ENCODE assay signal across 13 mouse cellular contexts in genomic region chr2:6540092-6540491, GRCm38 (mm10).
A peak's percentile ranks its signal among the peaks of the same experiment; 100 is the strongest.
DNase-seq lines count a peak whose midpoint lies in the region; ATAC-seq and TF ChIP-seq lines count a peak whose summit lies in the region.
"Had no signal": no experiment of that assay in that cellular context is flagged by ENCODE, and none has a peak within 500 bp of the region (broad histone marks: within the 10 kb centered on the region; RNA-seq: fewer than 3 reads in every experiment).

No protein-coding gene starts in this region.

- no peak overlapping the region for H3K4me2 ChIP-seq in midbrain, embryonic 15.5 days
- no peak overlapping the region for H3K4me2 ChIP-seq in heart, postnatal 0 days (ENCODE audit: low read depth, low read length)
- H3K4me2 ChIP-seq in myocyte (ENCODE audit: low read depth), result no peak overlapping the region
- H3K4me2 ChIP-seq: limb, embryonic 12.5 days had no signal

- no peak for TF ChIP-seq EP300 in heart, postnatal 0 days (IDR thresholded peaks at IDR 0.05; ENCODE audit: low read depth)

- TF ChIP-seq CTCF in heart, postnatal 0 days (IDR thresholded peaks at IDR 0.05; ENCODE audit: low read depth), result no peak

- H3K4me1 ChIP-seq in midbrain, embryonic 10.5 days, result peaks cover 7% of the 10 kb centered on the region; the same call in 1 of the 2 replicates
- H3K4me1 ChIP-seq in midbrain, embryonic 15.5 days, result no peaks in the 10 kb centered on the region
- H3K4me1 ChIP-seq in heart, postnatal 0 days (ENCODE audit: control insufficient read depth, insufficient read depth), result peaks cover 16% of the 10 kb centered on the region

- TF ChIP-seq POLR2A in myocyte (IDR thresholded peaks at IDR 0.05; ENCODE audit: insufficient read length, low read depth), result no peak

- no peak overlapping the region for H3ac ChIP-seq in myocyte (ENCODE audit: control insufficient read depth, insufficient read length)

- H3K27ac ChIP-seq in midbrain, embryonic 10.5 days (replicated peaks), result peak overlapping the region; percentile 38; the same call in 1 of the 2 replicates
- H3K27ac ChIP-seq in midbrain, embryonic 15.5 days, result no peak overlapping the region
- H3K27ac ChIP-seq in heart, postnatal 0 days (ENCODE audit: low read depth), result peak overlapping the region; percentile 31; the same call in 1 of the 2 replicates
- H3K27ac ChIP-seq: limb, embryonic 12.5 days had no signal

- no peaks in the 10 kb centered on the region for H3K9me3 ChIP-seq in midbrain, embryonic 10.5 days (replicated peaks)
- no peaks in the 10 kb centered on the region for H3K9me3 ChIP-seq in midbrain, embryonic 15.5 days
- no peaks in the 10 kb centered on the region for H3K9me3 ChIP-seq in heart, postnatal 0 days (replicated peaks; ENCODE audit: control insufficient read depth, low read length)
- H3K9me3 ChIP-seq: G1E; limb, embryonic 12.5 days had no signal

- H3K79me2 ChIP-seq in myocyte (ENCODE audit: control insufficient read depth, insufficient read depth), result no peaks in the 10 kb centered on the region

- 0 out of 2 replicates have a peak, but pooled peaks cover 6% of the 10 kb centered on the region for H3K36me3 ChIP-seq in midbrain, embryonic 10.5 days
- H3K36me3 ChIP-seq in midbrain, embryonic 15.5 days (replicated peaks), result 0 out of 2 replicates have a peak, but pooled peaks cover 3% of the 10 kb centered on the region
- H3K36me3 ChIP-seq in heart, postnatal 0 days (replicated peaks; ENCODE audit: control insufficient read depth, insufficient read depth, low read length), result 0 out of 2 replicates have a peak, but pooled peaks cover 3% of the 10 kb centered on the region
- H3K36me3 ChIP-seq in myocyte (ENCODE audit: control insufficient read depth, insufficient read depth), result peaks cover 6% of the 10 kb centered on the region
- H3K36me3 ChIP-seq: G1E; limb, embryonic 12.5 days had no signal

- H3K27me3 ChIP-seq in midbrain, embryonic 10.5 days (ENCODE audit: low read depth, poor library complexity, severe bottlenecking), result no peaks in the 10 kb centered on the region
- H3K27me3 ChIP-seq in midbrain, embryonic 15.5 days (replicated peaks), result no peaks in the 10 kb centered on the region
- H3K27me3 ChIP-seq in heart, postnatal 0 days (ENCODE audit: control insufficient read depth, insufficient read depth, low read length), result no peaks in the 10 kb centered on the region
- H3K27me3 ChIP-seq in myocyte (ENCODE audit: control insufficient read depth, insufficient read depth, insufficient read length), result no peaks in the 10 kb centered on the region
- H3K27me3 ChIP-seq: limb, embryonic 12.5 days had no signal

- 87% methylated on average over 11 of the region's 11 CpGs for WGBS in midbrain, embryonic 10.5 days
- 82% methylated on average over 11 of the region's 11 CpGs for WGBS in midbrain, embryonic 15.5 days
- WGBS in heart, postnatal 0 days, result 39% methylated on average over 11 of the region's 11 CpGs

- no peak overlapping the region for H3K9ac ChIP-seq in midbrain, embryonic 15.5 days
- H3K9ac ChIP-seq in heart, postnatal 0 days (replicated peaks; ENCODE audit: low read depth, low read length), result no peak overlapping the region
- H3K9ac ChIP-seq: limb, embryonic 12.5 days had no signal

- ATAC-seq in midbrain, embryonic 15.5 days (replicated peaks), result no peak
- peak; percentile 85 for ATAC-seq in heart, postnatal 0 days (ENCODE audit: insufficient read depth, low read depth)
- no peak for ATAC-seq in monocyte, adult 5-6 weeks (replicated peaks; ENCODE audit: insufficient number of reproducible peaks, low FRiP score, low TSS enrichment, poor library complexity, severe bottlenecking)

- peak; percentile 9 for DNase-seq in midbrain, embryonic 10.5 days (ENCODE audit: low spot score)
- peak; percentile 26 for DNase-seq in forelimb bud, embryonic 11.5 days (ENCODE audit: low read depth, low spot score)
- DNase-seq in heart, postnatal 0 days (ENCODE audit: low spot score), result peak; percentile 40
- no peak for DNase-seq in right cerebral cortex, postnatal 4 days
- no peak for DNase-seq in right cerebral cortex, adult 18-20 months
- DNase-seq: adrenal gland, adult 8-10 months; cerebellum, adult 18-20 months had no signal

- H3K4me3 ChIP-seq in midbrain, embryonic 10.5 days, result no peak overlapping the region
- no peak overlapping the region for H3K4me3 ChIP-seq in midbrain, embryonic 15.5 days
- H3K4me3 ChIP-seq in heart, postnatal 0 days (ENCODE audit: low read depth, low read length), result no peak overlapping the region
- no peak overlapping the region for H3K4me3 ChIP-seq in myocyte
- H3K4me3 ChIP-seq: erythroblast, embryonic 14.5 days; limb, embryonic 12.5 days had no signal

TF ChIP-seq in myocyte, 11 proteins besides CTCF, POLR2A, EP300 and RAD21:
- TF ChIP-seq POLR2AphosphoS2 (IDR thresholded peaks at IDR 0.05; ENCODE audit: insufficient read length, low read depth) (peak; percentile 57), TCF12 (IDR thresholded peaks at IDR 0.05; ENCODE audit: insufficient read depth, poor library complexity, severe bottlenecking) (no peak)

Comparison
In these comparisons a context has a peak if more than half of its experiments do, and no peak if none do; other contexts are left out.
1. DNase-seq: peak in midbrain, embryonic 10.5 days (single experiment), forelimb bud, embryonic 11.5 days (single experiment) and heart, postnatal 0 days (single experiment); none in right cerebral cortex, postnatal 4 days (single experiment) and right cerebral cortex, adult 18-20 months (single experiment).